Mouse (Mus musculus) right cerebral cortex, adult 2 months (tissue): ENCODE results near the gene Vmn2r23.
"Not testable (repeated sequence)": the region's sequence is repeated elsewhere in the genome, so short reads cannot be mapped to it uniquely, and the experiment has no call there.

ENCODE experiments used
- DNase-seq, 2 experiments: peaks; one replicate each; pipeline ENCODE4 v3.0.0; 2021 to 2022; ENCODE audit warnings: low spot score in 2 of 2

Gene Vmn2r23

GRCm38 (mm10) chr6:123702370-123702769, at the start of gene Vmn2r23:
Gene Vmn2r23 (plus strand): TSS chr6:123702670.
- no peak for DNase-seq

GRCm38 (mm10) chr6:123657040-123657439, 45.4 kb upstream of the Vmn2r23 start:
- DNase-seq = peak; percentile 6 to 7

- not testable (repeated sequence) for DNase-seq
Observed at GRCm38 (mm10) chr6:123696639-123697038, 5.8 kb upstream of the Vmn2r23 start.

GRCm38 (mm10) chr6:123697213-123697612, 5.3 kb upstream of the Vmn2r23 start:
- no peak for DNase-seq

- DNase-seq = no peak
Observed at GRCm38 (mm10) chr6:123770031-123770430, 67.6 kb downstream of the Vmn2r23 start.

GRCm38 (mm10) chr6:123778579-123778978, 76.1 kb downstream of the Vmn2r23 start, which contains the start of gene Vmn2r24:
Gene Vmn2r24 (plus strand): TSS chr6:123778879.
- DNase-seq = no peak

GRCm38 (mm10) chr6:123784857-123785256, 82.4 kb downstream of the Vmn2r23 start:
- no peak for DNase-seq

GRCm38 (mm10) chr6:123793746-123794145, 91.3 kb downstream of the Vmn2r23 start:
- DNase-seq = no peak
